Mouse (Mus musculus) gastrocnemius, postnatal 36 days (tissue): ENCODE data around the gene Olfr819. TPM values are rescaled to one million over a fixed set of nuclear protein-coding genes. Genes with fewer than 3 reads are reported as not detected.
"Not testable (repeated sequence)": the region's sequence is repeated elsewhere in the genome, so short reads cannot be mapped to it uniquely, and the experiment has no call there.

Experiments
- DNase-seq, 2 experiments: peaks; one replicate each; pipeline ENCODE4 v3.0.0; 2022
- intact Hi-C: fragments of 180-260 bp; cut with DNase I; formaldehyde crosslinking; loops from one replicate; pipeline ENCODE4 v1.15.1; 2025
- long read RNA-seq, 2 experiments: library from polyadenylated mRNA; stranded (forward); transcript quantifications; one replicate each; pipeline ENCODE4 v2.0.0; 2021
- total RNA-seq, 2 experiments: library from RNA; stranded (reverse); gene quantifications; 2 replicates each; pipeline ENCODE4 v1.2.3; 2021

The Olfr819 gene
- not detected for total RNA-seq
- long read RNA-seq, experiment 1: 0 reads
- long read RNA-seq, experiment 2: 0 reads

DNA sequence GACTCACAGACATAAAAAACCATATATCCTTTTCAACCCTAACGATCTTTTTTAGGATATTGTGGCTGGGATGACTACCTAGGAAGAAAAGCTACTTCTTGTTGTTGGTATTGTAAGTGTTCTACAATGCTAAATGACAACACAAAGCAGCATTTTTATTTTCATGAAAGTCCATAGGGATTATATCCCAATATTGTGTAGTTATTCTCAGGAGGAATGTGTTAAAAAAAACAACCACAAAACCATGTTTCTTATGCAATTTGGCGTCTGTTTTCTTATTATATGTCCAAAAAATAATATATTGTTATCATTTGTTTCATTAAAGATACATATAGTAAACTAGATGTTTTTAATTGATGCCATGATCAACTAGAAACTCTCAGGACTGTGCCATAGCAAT, at the start of gene Olfr819:
Gene Olfr819 (minus strand): TSS at position 101 of the 400 bp plus-strand sequence.
- intact Hi-C loops, DNase-seq: not testable (repeated sequence)

DNA sequence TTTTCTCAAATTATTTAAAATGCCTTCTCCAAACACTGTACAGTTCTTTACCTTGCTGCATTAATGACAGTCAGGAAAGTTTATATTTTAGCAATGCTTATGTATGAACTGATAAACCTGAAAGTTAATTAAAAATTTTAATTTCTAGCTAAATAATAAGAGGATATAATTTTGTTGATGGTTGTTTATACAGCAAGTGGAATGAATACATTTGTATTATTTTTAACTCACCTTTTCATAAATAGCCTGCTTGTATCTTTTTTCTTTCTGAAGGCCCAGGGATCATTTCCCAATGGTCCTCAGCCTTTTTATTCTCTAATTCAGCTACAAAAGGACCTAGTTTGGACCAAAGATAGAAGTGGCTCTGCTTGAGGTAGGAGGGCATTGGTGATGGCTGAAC, 45.3 kb upstream of the Olfr819 start, which contains the start of gene Olfr820:
Gene Olfr820 (plus strand): TSS at position 301 of the 400 bp plus-strand sequence.
- no peak for DNase-seq
- intact Hi-C loops: no loop called here

DNA sequence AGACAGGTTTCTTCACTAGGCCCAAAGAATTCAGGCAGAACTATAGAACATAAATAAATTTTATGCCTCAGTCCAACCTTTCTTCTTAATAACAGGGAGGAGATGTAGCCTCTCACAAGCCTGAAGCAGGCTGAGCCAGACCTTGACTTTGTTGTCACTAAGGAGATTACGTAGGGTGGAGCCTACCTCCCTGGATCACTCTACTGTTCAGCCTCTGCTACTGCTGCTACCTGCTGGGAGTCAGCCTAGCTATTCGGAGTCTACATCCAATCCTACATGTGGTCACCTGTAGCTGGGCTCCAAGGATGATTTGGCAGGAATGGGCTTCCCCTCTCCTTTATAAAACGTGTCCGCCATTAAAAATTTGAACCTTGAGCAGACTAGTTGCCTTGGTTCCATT, 38.3 kb upstream of the Olfr819 start:
- intact Hi-C loops, DNase-seq: not testable (repeated sequence)

DNA sequence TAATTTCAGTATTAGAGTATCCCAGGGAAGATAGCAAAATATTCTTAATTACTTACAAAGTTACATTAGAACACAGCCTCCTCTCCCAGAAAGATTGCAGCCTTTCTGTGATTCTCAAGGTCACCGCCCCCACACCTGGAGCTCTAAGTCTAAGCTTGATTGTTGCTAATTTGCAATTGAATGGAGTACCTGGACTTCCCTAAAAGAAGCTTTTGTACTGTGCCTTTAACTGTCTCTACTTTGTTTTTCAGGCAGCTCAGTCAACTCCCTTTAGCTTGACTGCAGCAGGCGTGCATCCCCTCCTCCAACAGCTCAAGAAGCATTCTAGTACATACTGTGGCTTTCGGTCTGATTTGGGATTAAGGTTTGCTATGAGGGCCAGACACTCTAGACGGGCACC, 37.0 kb upstream of the Olfr819 start:
- intact Hi-C loops, DNase-seq: not testable (repeated sequence)

DNA sequence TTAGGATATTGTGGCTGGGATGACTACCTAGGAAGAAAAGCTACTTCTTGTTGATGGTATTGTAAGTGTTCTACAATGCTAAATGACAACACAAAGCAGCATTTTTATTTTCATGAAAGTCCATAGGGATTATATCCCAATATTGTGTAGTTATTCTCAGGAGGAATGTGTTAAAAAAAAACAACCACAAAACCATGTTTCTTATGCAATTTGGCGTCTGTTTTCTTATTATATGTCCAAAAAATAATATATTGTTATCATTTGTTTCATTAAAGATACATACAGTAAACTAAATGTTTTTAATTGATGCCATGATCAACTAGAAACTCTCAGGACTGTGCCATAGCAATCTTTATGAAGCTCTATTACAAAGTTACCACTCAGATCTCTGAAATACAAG, 17.9 kb upstream of the Olfr819 start, which contains the start of gene Gm10310:
Gene Gm10310 (minus strand): TSS at position 101 of the 400 bp plus-strand sequence.
- DNase-seq, intact Hi-C loops: not testable (repeated sequence)

DNA sequence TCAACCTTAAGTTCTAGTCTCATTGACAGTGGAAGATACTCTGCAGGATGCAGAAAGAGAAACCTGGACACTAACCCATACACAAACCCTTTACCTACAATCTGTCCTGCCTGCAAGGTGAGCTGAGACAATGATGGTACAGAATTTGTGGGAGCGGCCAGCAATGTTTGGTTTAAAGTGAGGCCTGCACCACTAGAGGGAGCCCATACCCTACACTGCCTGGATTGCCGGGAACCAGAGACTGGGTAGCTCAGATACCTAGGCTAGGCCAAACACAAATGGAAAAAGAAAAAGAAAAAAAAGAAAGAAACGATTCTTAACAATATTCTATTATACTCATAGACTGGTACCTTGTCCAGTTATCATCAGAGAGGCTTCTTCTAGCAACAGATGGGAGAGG, 14.8 kb upstream of the Olfr819 start:
- DNase-seq, intact Hi-C loops: not testable (repeated sequence)

DNA sequence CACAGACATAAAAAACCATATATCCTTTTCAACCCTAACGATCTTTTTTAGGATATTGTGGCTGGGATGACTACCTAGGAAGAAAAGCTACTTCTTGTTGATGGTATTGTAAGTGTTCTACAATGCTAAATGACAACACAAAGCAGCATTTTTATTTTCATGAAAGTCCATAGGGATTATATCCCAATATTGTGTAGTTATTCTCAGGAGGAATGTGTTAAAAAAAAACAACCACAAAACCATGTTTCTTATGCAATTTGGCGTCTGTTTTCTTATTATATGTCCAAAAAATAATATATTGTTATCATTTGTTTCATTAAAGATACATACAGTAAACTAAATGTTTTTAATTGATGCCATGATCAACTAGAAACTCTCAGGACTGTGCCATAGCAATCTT, 9.0 kb upstream of the Olfr819 start, which contains the start of gene Olfr247:
Gene Olfr247 (minus strand): TSS at position 101 of the 400 bp plus-strand sequence.
- intact Hi-C loops: not testable (repeated sequence)

DNA sequence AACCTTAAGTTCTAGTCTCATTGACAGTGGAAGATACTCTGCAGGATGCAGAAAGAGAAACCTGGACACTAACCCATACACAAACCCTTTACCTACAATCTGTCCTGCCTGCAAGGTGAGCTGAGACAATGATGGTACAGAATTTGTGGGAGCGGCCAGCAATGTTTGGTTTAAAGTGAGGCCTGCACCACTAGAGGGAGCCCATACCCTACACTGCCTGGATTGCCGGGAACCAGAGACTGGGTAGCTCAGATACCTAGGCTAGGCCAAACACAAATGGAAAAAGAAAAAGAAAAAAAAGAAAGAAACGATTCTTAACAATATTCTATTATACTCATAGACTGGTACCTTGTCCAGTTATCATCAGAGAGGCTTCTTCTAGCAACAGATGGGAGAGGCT, 5.9 kb upstream of the Olfr819 start:
- intact Hi-C loops: not testable (repeated sequence)

More for the DNA sequence above, 9.0 kb upstream of the Olfr819 start, which contains the start of gene Olfr247:
- not testable (repeated sequence) for DNase-seq

DNA sequence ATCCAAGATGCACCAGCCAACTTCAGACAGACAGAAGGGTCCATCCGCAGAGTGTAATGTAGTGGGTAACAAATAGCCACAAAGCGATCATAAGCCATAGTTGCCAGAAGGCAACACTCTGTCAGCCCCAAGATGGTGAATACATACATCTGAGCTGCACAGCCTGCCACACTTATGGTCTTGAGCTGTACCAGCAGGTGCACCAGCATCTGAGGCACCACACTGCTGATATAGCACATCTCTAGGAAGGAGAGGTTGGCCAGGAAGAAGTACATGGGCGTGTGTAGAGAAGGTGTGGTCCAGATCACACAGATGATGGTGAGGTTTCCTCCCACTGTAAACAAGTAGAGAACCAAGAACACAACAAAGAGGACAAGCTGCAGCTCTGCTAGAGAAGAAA, 834 bp downstream of the Olfr819 start:
- intact Hi-C loops, DNase-seq: not testable (repeated sequence)

More for the DNA sequence above, 5.9 kb upstream of the Olfr819 start:
- not testable (repeated sequence) for DNase-seq

DNA sequence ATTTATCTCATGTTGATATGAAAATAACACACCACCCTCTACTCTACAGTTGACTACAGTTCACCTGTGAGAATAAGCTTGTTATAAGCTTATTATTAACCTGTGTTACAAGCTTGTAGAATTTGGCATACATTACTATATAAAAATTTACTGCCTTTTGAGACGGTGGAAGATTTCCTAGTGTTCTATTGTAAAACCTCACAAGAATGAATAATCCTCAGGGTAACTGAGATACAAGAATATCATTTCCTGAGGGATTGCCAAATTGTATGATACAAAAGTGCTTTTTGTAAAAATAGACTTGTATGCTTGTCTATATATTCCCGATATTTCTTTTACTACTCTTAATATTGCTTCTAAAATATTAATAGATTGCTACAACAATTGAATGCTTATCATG, 18.1 kb downstream of the Olfr819 start, which contains the start of gene Olfr818:
Gene Olfr818 (minus strand): TSS at position 101 of the 400 bp plus-strand sequence.
- intact Hi-C loops: no loop called here
- DNase-seq: no peak

DNA sequence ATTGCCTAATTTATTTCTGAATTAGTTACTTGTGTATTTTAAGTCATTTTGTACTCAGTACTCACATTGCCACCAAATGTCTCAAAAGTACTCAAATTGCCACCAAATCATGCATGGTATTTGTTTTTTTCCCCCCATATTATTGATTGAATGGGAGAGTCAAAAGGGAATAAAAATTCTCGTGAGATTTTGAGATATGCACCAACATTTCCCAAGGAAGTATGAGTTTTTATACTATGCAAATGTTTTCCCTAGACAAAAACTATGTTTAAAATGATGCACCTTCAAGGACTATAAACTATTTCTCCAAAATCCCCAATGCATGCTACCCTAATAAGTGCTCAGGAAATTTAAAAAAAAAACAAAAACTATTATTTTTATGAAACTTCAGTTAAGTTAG, 51.6 kb downstream of the Olfr819 start, which contains the start of gene Olfr816:
Gene Olfr816 (minus strand): TSS at position 101 of the 400 bp plus-strand sequence.
- intact Hi-C loops: no loop called here
- no peak for DNase-seq

Other genes with a start within 250 kb of the Olfr819 start
- gene Olfr805, start 237.9 kb downstream of the Olfr819 start, total RNA-seq: not detected
- not detected for gene Olfr806, start 225.3 kb downstream of the Olfr819 start, total RNA-seq
- not detected for gene Olfr807, start 209.5 kb downstream of the Olfr819 start, total RNA-seq
- not detected for gene Olfr808, start 201.8 kb downstream of the Olfr819 start, total RNA-seq
- gene Olfr809, start 192.6 kb downstream of the Olfr819 start, total RNA-seq: not detected
- not detected for gene Olfr810, start 172.3 kb downstream of the Olfr819 start, total RNA-seq
- gene Olfr811, start 162.9 kb downstream of the Olfr819 start, total RNA-seq: not detected
- gene Olfr812, start 121.2 kb downstream of the Olfr819 start, total RNA-seq: not detected
- gene Olfr813, start 111.9 kb downstream of the Olfr819 start, total RNA-seq: not detected
- gene Olfr814, start 87.4 kb downstream of the Olfr819 start, total RNA-seq: not detected
- gene Olfr815, start 61.4 kb downstream of the Olfr819 start, total RNA-seq: not detected
- not detected for gene Olfr816, start 51.7 kb downstream of the Olfr819 start, total RNA-seq
- gene Olfr818, start 18.2 kb downstream of the Olfr819 start, total RNA-seq: not detected
- not detected for gene Olfr247, start 8.9 kb upstream of the Olfr819 start, total RNA-seq
- gene Gm10310, start 17.8 kb upstream of the Olfr819 start, total RNA-seq: not detected
- not detected for gene Olfr820, start 45.4 kb upstream of the Olfr819 start, total RNA-seq
- gene Olfr821, start 63.1 kb upstream of the Olfr819 start, total RNA-seq: not detected
- gene Olfr822, start 103.9 kb upstream of the Olfr819 start, total RNA-seq: not detected
- gene Olfr823, start 148.1 kb upstream of the Olfr819 start, total RNA-seq: not detected
- gene Olfr824, start 162.7 kb upstream of the Olfr819 start, total RNA-seq: not detected
- gene Olfr825, start 199.5 kb upstream of the Olfr819 start, total RNA-seq: not detected
- not detected for gene Olfr826, start 216.9 kb upstream of the Olfr819 start, total RNA-seq
- not detected for gene Olfr827, start 247.1 kb upstream of the Olfr819 start, total RNA-seq